Mouse (Mus musculus) NIH3T3 (cell line): Measurements from ENCODE around the gene Emc3.
A peak's percentile ranks its signal among the peaks of the same experiment; 100 is the strongest.

Experiments used
- DNase-seq: peaks from one replicate; pipeline ENCODE4 v3.0.0-alpha.2; 2012; ENCODE audit warnings: low read depth

Gene Emc3

GRCm38 (mm10) chr6:113530932-113531839 lies at the start of gene Emc3, which contains the start of gene Fancd2:
Emc3 (minus strand) TSS chr6:113531652.
Fancd2 (plus strand) TSS chr6:113531682.
- DNase-seq, result peak; percentile 96

DNA sequence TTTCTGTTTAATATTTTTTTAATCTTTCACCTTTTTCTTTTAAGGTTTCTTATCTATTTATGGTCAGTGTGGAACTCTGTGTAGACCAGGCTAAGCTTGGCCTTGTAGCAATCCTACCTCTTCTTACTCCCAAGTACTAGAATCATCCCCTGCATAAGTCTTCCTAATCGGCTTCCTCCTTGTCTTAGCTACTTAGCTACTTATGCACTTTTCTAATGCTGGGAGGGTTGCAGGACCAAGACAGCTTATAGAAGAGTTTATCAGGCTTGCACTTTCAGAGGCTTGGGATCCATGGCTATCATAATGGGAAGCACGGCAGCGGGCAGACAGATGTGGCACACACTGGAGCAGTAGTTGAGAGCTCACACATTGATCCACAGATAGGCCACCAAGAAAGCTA lies 47.9 kb upstream of the Emc3 start:
- DNase-seq, result no peak

DNA sequence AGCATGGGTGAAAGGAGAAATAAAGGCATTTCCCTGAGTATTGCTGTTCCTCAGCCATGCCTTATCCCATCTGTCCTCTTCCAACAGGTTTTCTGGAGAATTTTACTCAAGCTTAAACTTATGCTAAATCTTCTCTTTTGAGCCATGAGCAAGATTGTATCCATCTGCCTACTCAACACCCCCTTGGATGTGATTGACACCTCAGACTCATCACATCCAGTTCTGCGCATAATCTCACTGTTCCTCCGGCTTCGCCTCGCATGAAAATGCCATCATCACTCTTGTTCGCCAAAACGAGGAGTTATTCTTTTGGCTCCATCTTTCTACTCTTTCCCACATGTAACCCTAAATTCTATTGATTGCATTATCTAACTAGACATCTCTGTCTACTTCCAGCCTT lies 44.6 kb upstream of the Emc3 start:
- no peak for DNase-seq

GRCm38 (mm10) chr6:113564557-113564956 lies 33.1 kb upstream of the Emc3 start:
- DNase-seq, result peak; percentile 17

- no peak for DNase-seq
These were observed 28.3 kb upstream of the Emc3 start for GRCm38 (mm10) chr6:113559736-113560135.

- DNase-seq, result no peak
These were observed 12.5 kb upstream of the Emc3 start for GRCm38 (mm10) chr6:113543906-113544481.

GRCm38 (mm10) chr6:113541610-113542009 lies 10.2 kb upstream of the Emc3 start:
- DNase-seq, result peak; percentile 38

DNA sequence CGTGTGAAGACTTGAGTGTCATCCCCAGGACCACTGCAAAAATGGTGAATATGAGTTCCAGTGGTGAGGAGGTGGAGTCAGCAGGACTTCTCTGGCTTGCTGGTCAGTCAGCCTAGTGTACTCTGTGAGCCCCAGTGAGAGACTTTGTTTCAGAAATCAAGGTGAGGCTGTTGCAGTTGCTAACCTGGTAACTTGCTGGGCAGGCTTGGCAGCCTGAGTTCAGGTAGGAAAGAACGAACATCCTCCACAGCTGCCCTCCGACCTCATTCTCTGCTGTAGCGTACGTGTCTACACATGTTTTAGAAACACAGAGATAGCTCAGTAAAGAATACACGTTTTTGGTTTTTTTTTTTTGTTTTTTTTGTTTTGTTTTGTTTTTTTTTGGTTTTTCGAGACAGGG lies 3.4 kb upstream of the Emc3 start:
- no peak for DNase-seq

GRCm38 (mm10) chr6:113531840-113532404 lies 470 bp upstream of the Emc3 start:
- no peak for DNase-seq

GRCm38 (mm10) chr6:113523420-113523819 lies 8.0 kb downstream of the Emc3 start:
- no peak for DNase-seq

DNA sequence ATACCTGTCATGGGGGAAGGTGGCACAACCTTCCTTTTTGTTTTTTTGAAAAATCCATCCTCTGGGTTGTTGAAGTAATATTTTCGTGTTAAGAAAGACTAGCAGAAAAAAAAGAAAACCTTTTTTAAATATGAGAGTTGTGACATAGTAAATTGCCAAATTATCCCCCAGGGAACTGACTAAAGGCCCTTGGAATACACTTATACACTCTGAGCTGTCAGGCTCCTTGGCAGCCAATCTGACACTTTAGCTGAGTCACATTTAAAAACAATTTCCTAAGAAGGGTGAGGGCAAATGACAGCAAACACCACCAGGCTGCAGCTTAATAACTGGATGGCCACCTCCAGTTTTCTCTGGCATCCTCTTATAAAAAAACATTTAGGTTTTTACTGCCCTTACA lies 9.1 kb downstream of the Emc3 start:
- DNase-seq, result peak; percentile 90

DNA sequence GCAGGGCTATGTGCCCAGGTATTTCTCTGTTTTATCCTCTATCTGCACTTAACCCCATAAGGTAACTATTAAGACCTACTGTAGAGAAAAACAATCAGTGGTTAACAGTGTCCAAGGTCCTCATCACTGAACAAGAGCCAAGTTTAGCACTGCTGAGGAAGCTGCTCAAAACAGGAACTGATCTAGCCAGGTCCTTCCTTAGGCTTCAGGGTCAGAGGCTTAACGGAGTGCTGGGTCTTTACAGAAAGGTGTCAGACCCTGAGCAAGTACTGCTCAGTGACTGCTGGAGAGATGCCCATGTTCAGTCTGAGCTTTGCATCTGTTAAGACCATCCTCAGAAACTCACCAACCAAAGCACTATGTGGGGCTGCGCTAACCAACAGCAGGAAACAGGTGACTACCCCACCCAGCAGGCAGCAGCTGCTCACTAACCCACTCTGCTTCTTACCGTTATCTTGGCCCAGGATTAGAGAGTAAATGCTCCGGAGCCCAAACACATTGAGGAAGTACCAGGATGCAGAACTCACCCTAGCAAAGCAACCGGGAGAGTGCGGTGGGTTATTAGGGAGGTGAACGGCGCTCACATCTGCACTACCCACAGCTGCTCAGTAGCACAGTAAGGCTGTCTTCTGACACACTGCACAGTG lies 13.9 kb downstream of the Emc3 start:
- no peak for DNase-seq

- no peak for DNase-seq
These were observed 16.9 kb downstream of the Emc3 start for GRCm38 (mm10) chr6:113514600-113514999.

DNA sequence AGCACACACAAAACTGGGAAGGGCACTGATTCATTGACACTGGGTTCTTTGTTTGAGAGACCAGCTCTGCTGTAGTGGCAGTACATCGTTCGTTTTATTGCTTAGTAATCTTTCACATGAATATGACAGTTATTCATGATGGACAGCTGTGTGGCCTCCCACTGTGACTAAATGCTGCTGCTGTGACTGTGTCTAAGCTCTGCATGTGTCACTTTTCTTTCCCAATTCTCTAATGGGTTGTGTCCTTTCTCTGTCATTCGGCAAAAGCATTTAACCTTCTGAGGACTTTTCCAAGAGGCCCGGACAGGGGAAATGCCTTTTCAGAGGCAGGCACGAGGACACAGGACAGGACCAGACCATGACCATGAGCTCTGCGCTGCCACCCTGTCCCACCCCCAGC lies 17.5 kb downstream of the Emc3 start:
- no peak for DNase-seq

GRCm38 (mm10) chr6:113508947-113509280 lies 22.5 kb downstream of the Emc3 start:
- DNase-seq, result peak; percentile 42

GRCm38 (mm10) chr6:113508272-113508946 lies 23.0 kb downstream of the Emc3 start:
- no peak for DNase-seq

- no peak for DNase-seq
These were observed 24.3 kb downstream of the Emc3 start for GRCm38 (mm10) chr6:113507130-113507529.

DNA sequence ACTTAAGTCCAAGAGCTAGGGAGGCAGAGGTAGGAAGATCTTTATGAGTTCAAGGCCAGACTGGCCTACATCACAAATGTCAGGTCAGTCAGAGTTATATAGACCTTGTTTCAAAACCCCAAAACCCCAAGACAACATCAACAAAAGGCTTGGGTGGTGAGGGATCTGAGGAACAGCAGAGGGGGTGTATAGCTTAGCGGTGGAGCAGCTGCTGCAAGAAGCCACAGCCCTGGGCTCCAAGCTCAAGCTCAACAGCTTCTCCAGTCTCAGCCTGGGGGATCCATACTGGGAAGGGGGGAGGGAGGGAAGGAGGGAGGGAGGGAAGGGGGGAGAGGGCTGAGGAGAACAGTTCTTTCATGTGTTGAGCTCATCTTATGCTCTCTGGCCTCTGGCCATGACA lies 25.8 kb downstream of the Emc3 start:
- DNase-seq, result no peak

- no peak for DNase-seq
These were observed 28.7 kb downstream of the Emc3 start for GRCm38 (mm10) chr6:113502801-113503200.

GRCm38 (mm10) chr6:113501388-113502084 lies 29.9 kb downstream of the Emc3 start, which contains the start of gene Prrt3:
Prrt3 (minus strand) TSS chr6:113501931.
- no peak for DNase-seq

DNA sequence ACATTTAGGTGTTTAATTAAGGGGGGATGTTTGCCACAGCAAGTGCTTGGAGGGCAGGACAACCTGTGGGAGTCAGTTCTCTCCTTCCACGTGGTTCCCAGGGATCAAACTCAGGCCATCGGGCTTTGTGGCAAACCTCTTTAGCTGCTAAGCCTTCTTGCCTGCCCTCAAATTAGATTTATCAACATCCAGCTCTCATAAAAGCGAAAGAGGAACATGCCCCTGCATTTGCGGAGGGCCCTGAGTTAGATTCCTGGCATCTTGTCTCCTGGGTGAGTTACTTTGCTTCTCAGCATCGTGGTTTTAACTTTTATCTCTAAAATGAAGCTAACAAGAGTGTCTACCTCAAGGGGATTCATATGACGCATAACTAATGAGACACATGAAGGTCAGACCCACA lies 32.1 kb downstream of the Emc3 start:
- DNase-seq, result no peak
